Mouse (Mus musculus) embryonic fibroblast, embryonic 13.5 days (primary cell): ENCODE measurements around the gene 1700022I11Rik.

Experiments
- CTCF ChIP-seq: IDR thresholded peaks from 2 replicates; pipeline ENCODE4 v1.5.1; 2011; ENCODE audit warnings: mild to moderate bottlenecking, control low read depth, low read length, moderate library complexity, borderline replicate concordance; ENCODE audit not compliant: insufficient read depth
- POLR2A ChIP-seq: IDR thresholded peaks from 2 replicates; pipeline ENCODE4 v1.6.1; 2011; ENCODE audit warnings: low read depth, mild to moderate bottlenecking, control low read depth, low read length, moderate library complexity

DNA sequence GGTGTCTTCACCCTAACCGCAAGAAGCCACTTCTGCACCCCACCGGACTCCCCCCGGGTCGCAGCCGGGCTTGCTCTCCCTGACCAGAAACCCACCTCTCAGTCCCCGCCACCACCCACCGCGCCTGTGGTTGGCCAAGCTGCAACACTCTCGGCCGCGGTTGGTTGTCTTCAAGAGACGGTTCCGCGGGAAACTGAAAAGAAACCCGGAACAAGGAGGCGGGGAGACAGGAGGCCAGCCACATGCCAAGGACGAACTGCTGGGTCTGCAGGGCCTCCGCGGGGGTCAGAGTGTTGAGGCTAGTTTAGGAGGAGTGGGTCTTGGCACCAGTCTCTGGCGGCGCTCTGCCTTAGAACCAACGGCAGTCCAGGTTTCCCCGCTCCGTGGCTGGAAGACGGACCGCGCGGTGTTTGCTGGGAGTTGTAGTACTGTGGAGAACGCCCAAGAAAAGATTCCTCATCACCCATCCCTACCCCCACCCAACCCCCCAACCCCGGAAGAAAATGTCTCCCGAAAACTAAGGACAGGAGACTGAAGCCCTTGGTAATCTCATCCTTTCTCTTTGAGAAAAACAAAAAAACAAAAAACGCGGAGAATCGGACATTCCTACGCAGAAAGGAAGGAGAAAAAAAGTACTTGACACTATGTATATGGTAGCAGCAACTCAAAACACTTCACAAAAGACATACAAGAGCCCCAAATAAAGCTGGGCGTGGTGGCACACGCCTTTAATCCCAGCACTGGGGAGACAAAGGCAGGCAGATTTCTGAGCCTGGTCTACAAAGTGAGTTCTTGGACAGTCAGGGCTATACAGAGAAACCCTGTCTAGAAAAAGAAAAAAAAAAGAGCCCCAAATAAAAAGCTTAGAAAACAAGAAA, 41.0 kb downstream of the 1700022I11Rik start, which contains the start of gene Fancg:
- TF ChIP-seq POLR2A, result peak; percentile 47; the same call in 1 of the 2 replicates
- no peak for TF ChIP-seq CTCF
